Mouse (Mus musculus): ENCODE measurements at regions not wholly inside any gene's neighbourhood (a gene's known extent, or its start where the extent isn't known, plus 50 kb on each side); places are given as distances from the start of the nearest gene placed in this dataset.
"Not testable (repeated sequence)": the region's sequence is repeated elsewhere in the genome, so short reads cannot be mapped to it uniquely, and the experiment has no call there.

DNA sequence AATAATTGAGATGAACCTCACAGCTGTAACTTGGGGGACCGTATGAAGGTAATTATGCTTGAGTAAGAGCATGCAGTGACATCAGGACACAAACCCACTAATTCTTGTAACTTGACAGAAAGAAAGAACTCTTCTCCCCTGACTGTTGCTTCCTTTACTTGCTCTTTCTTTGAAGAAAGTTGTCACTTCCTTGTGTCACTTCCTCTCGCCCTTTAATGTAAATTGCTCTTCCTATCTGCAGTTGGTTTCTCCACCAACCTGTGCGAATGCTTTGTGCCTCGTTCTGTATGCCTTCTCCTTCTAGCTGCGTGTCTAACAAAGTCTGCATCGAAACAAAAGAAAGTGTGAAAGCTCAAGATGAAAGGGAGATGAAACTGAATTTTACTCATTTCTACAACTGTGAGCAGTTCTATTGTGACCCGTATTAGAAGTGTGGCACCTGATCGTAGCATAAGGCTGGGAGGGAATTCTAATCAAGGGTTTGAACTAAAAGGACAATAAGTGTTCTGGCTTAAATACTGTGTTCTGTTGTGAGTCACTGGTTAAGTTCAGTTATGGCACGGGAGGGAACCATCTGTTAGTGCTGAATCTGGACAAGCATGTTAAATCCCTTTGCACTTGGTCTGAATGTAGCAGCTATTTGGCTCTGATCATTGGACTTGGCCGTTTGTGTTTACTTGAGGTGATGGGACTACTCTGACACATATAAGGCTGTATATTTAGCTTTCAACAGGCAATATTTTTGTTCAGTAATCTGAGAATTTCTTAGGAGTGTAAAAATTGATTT, 72.8 kb upstream of the Anapc15-ps start:
- Histone ChIP-seq H3K4me1 (ENCODE audit: control insufficient read depth, insufficient read depth, insufficient read length) (peaks cover 8% of the 10 kb centered on the region; the same call in 1 of the 2 replicates), H3K36me3 (ENCODE audit: control insufficient read depth, insufficient read depth, low read length) (no peaks in the 10 kb centered on the region), H3K4me3 (ENCODE audit: extremely low read depth, insufficient read depth, insufficient read length) (no peak overlapping the region), H3K27me3 (ENCODE audit: control insufficient read depth, insufficient read depth, low read length) (no peaks in the 10 kb centered on the region), H3K27ac (ENCODE audit: insufficient read depth, low read length) (peak overlapping the region; percentile 52)
- 43% methylated on average over 10 of the region's 10 CpGs for WGBS
- peak in 1 of 2 experiments; percentile 41 for DNase-seq (ENCODE audit: low read depth in 1 of 2, low spot score in 2 of 2)
- TF ChIP-seq CTCF (IDR thresholded peaks at IDR 0.05; ENCODE audit: extremely low read depth, insufficient read depth, insufficient read length, insufficient replicate concordance) (no peak), POLR2A (IDR thresholded peaks at IDR 0.05; ENCODE audit: low read depth, low read length) (peak; percentile 24)

DNA sequence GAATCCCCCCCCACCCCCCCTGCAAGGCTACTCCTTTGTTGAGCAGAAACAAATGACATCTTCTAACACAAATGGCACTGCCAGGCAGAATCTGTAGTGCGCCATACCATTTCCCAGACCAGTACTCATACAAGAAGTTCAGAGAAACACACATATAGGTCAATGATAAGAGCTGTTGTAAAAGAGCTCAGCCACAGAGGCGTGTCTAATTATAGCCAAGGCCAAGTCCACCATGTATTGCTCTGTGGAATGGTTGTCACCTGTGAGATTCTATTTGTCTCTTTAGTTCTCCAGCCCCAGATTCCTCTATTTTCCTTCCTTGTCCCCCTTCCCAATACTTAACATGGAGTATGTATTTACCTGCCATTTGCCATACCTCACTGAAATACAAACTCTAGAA, 72.0 kb upstream of the Anapc15-ps start:
- no peak for TF ChIP-seq POLR2A (IDR thresholded peaks at IDR 0.05; ENCODE audit: low read depth, low read length)
- TF ChIP-seq CTCF (IDR thresholded peaks at IDR 0.05; ENCODE audit: extremely low read depth, insufficient read depth, insufficient read length, insufficient replicate concordance) = no peak
- H3K27me3 ChIP-seq (ENCODE audit: control insufficient read depth, insufficient read depth, low read length) = no peaks in the 10 kb centered on the region
- H3K4me3 ChIP-seq (ENCODE audit: extremely low read depth, insufficient read depth, insufficient read length) = no peak overlapping the region
- peaks cover 8% of the 10 kb centered on the region; the same call in 1 of the 2 replicates for H3K4me1 ChIP-seq (ENCODE audit: control insufficient read depth, insufficient read depth, insufficient read length)
- WGBS = 87% methylated on average over 2 of the region's 2 CpGs
- DNase-seq (ENCODE audit: low read depth in 1 of 2, low spot score in 2 of 2) = no peak
- no peaks in the 10 kb centered on the region for H3K36me3 ChIP-seq (ENCODE audit: control insufficient read depth, insufficient read depth, low read length)
- H3K27ac ChIP-seq (ENCODE audit: insufficient read depth, low read length) = peak overlapping the region; percentile 52

DNA sequence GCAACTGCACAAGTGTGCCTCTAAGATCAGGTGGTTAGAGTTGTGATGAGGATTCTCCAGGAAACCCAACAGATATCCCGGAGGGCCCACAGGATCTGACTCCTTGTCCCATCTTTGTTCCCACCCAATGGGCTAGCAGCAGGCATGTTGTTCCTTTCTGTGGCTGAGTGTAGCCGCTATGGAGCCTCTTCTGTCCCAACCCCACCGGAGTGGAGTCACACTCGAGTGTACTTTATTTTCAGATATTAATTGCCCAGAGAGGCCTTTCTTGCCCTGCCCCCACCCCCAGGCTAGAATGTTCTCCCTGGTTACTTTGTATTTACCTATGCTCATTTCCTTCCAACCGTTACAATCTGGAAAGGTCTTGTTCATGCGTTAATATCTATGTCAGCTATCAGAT, 70.4 kb upstream of the Anapc15-ps start:
- Histone ChIP-seq H3K4me1 (ENCODE audit: control insufficient read depth, insufficient read depth, insufficient read length) (peaks cover 8% of the 10 kb centered on the region; the same call in 1 of the 2 replicates), H3K27ac (ENCODE audit: insufficient read depth, low read length) (no peak overlapping the region), H3K4me3 (ENCODE audit: extremely low read depth, insufficient read depth, insufficient read length) (no peak overlapping the region), H3K36me3 (ENCODE audit: control insufficient read depth, insufficient read depth, low read length) (no peaks in the 10 kb centered on the region), H3K27me3 (ENCODE audit: control insufficient read depth, insufficient read depth, low read length) (no peaks in the 10 kb centered on the region)
- 89% methylated on average over 6 of the region's 6 CpGs for WGBS
- no peak for TF ChIP-seq POLR2A (IDR thresholded peaks at IDR 0.05; ENCODE audit: low read depth, low read length)
- no peak for TF ChIP-seq CTCF (IDR thresholded peaks at IDR 0.05; ENCODE audit: extremely low read depth, insufficient read depth, insufficient read length, insufficient replicate concordance)
- no peak for DNase-seq (ENCODE audit: low read depth in 1 of 2, low spot score in 2 of 2)

DNA sequence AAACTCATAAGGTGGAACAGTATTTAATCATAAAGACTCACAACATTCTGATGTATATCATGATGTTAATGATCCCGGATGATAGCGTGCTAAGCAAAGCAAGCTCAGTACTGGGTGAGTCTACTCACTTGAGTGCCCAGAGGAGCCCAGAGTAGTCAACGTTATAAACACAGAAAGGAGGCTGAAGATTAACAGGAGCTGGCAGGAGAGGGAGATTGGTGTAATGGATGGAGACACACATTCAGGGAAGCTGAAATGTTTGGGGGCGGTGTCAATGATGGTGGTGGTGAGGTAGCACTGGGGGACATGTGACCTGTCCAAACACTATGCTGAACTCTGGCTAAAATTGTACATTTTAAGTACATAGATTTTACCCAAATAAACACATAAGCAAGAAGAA, 66.2 kb upstream of the Anapc15-ps start:
- WGBS = 95% methylated on average over 4 of the region's 4 CpGs
- DNase-seq (ENCODE audit: low read depth in 1 of 2, low spot score in 2 of 2) = no peak
- Histone ChIP-seq H3K4me1 (ENCODE audit: control insufficient read depth, insufficient read depth, insufficient read length) (no peaks in the 10 kb centered on the region), H3K27ac (ENCODE audit: insufficient read depth, low read length) (no peak overlapping the region), H3K27me3 (ENCODE audit: control insufficient read depth, insufficient read depth, low read length) (no peaks in the 10 kb centered on the region), H3K36me3 (ENCODE audit: control insufficient read depth, insufficient read depth, low read length) (no peaks in the 10 kb centered on the region), H3K4me3 (ENCODE audit: extremely low read depth, insufficient read depth, insufficient read length) (no peak overlapping the region)
- no peak for TF ChIP-seq POLR2A (IDR thresholded peaks at IDR 0.05; ENCODE audit: low read depth, low read length)
- TF ChIP-seq CTCF (IDR thresholded peaks at IDR 0.05; ENCODE audit: extremely low read depth, insufficient read depth, insufficient read length, insufficient replicate concordance) = no peak

DNA sequence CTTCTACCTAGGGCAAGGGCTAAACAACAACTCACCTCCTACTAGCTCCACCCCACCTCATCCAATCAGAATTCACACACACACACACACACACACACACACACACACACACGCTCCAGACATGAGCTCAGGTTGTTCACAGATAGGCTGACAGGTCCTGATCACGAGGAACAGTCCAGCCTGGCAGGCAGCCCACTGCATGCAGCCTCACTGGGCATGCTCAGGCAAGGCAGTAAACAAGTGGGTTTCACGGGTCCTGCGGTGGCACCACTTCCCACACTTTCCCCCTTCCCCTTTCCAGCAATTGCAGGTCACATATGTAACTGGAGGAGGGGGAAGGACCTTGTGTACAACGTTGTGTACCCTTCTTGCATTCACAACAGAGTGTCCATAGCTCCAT, 63.5 kb upstream of the Anapc15-ps start:
- DNase-seq (ENCODE audit: low read depth in 1 of 2, low spot score in 2 of 2); H3K27ac ChIP-seq (ENCODE audit: insufficient read depth, low read length); H3K4me3 ChIP-seq (ENCODE audit: extremely low read depth, insufficient read depth, insufficient read length); H3K27me3 ChIP-seq (ENCODE audit: control insufficient read depth, insufficient read depth, low read length); H3K4me1 ChIP-seq (ENCODE audit: control insufficient read depth, insufficient read depth, insufficient read length); H3K36me3 ChIP-seq (ENCODE audit: control insufficient read depth, insufficient read depth, low read length): not testable (repeated sequence)
- 67% methylated on average over 5 of the region's 5 CpGs for WGBS

DNA sequence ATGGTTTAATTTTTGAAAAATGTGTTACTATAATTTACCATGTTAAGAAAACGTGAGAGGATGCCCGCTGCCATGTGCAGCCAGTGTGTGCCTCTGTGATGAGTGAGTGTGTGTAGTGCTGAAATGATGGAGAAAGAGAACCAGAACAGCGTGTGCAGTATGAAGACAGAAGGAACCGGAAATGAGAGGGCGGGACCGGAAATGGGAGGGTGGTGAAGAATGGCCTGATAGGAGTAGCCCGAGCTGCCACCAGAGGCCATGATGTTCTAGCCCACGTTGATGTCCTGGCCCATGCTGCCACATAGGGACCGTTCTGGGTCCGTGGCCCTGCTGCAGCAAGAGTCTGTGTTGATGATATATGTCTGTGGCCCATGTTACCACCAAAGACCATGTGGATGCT, 57.8 kb upstream of the Anapc15-ps start:
- DNase-seq (ENCODE audit: low read depth in 1 of 2, low spot score in 2 of 2) = no peak
- Histone ChIP-seq H3K27ac (ENCODE audit: insufficient read depth, low read length) (no peak overlapping the region), H3K27me3 (ENCODE audit: control insufficient read depth, insufficient read depth, low read length) (no peaks in the 10 kb centered on the region), H3K4me3 (ENCODE audit: extremely low read depth, insufficient read depth, insufficient read length) (no peak overlapping the region), H3K36me3 (ENCODE audit: control insufficient read depth, insufficient read depth, low read length) (no peaks in the 10 kb centered on the region), H3K4me1 (ENCODE audit: control insufficient read depth, insufficient read depth, insufficient read length) (no peaks in the 10 kb centered on the region)
- WGBS = 87% methylated on average over 10 of the region's 10 CpGs
- TF ChIP-seq CTCF (IDR thresholded peaks at IDR 0.05; ENCODE audit: extremely low read depth, insufficient read depth, insufficient read length, insufficient replicate concordance) (no peak), POLR2A (IDR thresholded peaks at IDR 0.05; ENCODE audit: low read depth, low read length) (no peak)

DNA sequence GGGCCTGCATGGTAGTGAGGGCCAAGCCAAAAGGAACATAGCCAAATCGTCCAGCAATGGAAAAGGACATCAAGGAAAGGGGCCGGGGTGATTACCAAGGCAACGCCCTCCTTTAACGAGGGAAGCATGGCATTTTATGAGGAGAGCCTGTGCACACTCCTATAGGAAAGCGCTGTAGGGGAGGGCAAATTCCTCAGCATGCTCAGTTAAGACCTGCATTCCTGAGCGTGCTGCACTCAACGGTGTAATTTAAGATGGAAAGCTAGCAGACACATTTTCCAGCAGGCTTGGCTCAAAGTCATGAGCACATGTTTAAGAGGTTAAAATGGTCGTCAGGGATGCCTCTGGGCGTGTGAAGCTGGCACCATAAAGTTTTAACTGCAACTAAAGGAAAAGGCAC, 56.6 kb upstream of the Anapc15-ps start:
- TF ChIP-seq POLR2A (IDR thresholded peaks at IDR 0.05; ENCODE audit: low read depth, low read length) (no peak), CTCF (IDR thresholded peaks at IDR 0.05; ENCODE audit: extremely low read depth, insufficient read depth, insufficient read length, insufficient replicate concordance) (no peak)
- Histone ChIP-seq H3K27ac (ENCODE audit: insufficient read depth, low read length) (no peak overlapping the region), H3K4me3 (ENCODE audit: extremely low read depth, insufficient read depth, insufficient read length) (no peak overlapping the region), H3K36me3 (ENCODE audit: control insufficient read depth, insufficient read depth, low read length) (no peaks in the 10 kb centered on the region), H3K4me1 (ENCODE audit: control insufficient read depth, insufficient read depth, insufficient read length) (no peaks in the 10 kb centered on the region), H3K27me3 (ENCODE audit: control insufficient read depth, insufficient read depth, low read length) (no peaks in the 10 kb centered on the region)
- 82% methylated on average over 9 of the region's 9 CpGs for WGBS
- no peak for DNase-seq (ENCODE audit: low read depth in 1 of 2, low spot score in 2 of 2)
